ENCODE assay signal across 20 mouse cellular contexts in genomic region chrX:42202482-42202881, GRCm38 (mm10).
"Had no signal": no experiment of that assay in that cellular context is flagged by ENCODE, and none has a peak within 500 bp of the region (broad histone marks: within the 10 kb centered on the region; RNA-seq: fewer than 3 reads in every experiment).

No protein-coding gene starts in this region.

- ATAC-seq: liver, postnatal 0 days; midbrain, embryonic 15.5 days had no signal

- H3K4me1 ChIP-seq: midbrain, embryonic 12.5 days; midbrain, embryonic 15.5 days; neural tube, embryonic 13.5 days; stomach, embryonic 15.5 days had no signal

- H3K27me3 ChIP-seq: midbrain, embryonic 12.5 days; midbrain, embryonic 15.5 days; neural tube, embryonic 13.5 days; stomach, embryonic 15.5 days had no signal

- H3K36me3 ChIP-seq: midbrain, embryonic 12.5 days; midbrain, embryonic 15.5 days; neural tube, embryonic 13.5 days; stomach, embryonic 15.5 days had no signal

- H3K27ac ChIP-seq: left cerebral cortex, adult 2 months; liver, embryonic 14.5 days; midbrain, embryonic 12.5 days; midbrain, embryonic 15.5 days; neural tube, embryonic 13.5 days; stomach, embryonic 15.5 days had no signal

- H3K4me2 ChIP-seq: lung, embryonic 14.5 days; midbrain, embryonic 12.5 days; midbrain, embryonic 15.5 days; neural tube, embryonic 13.5 days; stomach, embryonic 15.5 days had no signal

- H3K9me3 ChIP-seq: midbrain, embryonic 12.5 days; midbrain, embryonic 15.5 days; neural tube, embryonic 13.5 days; stomach, embryonic 15.5 days had no signal

- H3K9ac ChIP-seq: liver, embryonic 14.5 days; liver, postnatal 0 days; lung, embryonic 14.5 days; midbrain, embryonic 12.5 days; midbrain, embryonic 15.5 days; neural tube, embryonic 13.5 days; stomach, embryonic 15.5 days had no signal

- DNase-seq: kidney, adult 18-20 months; kidney, adult 9 months; kidney, postnatal 14 days; kidney, postnatal 4 days; layer of hippocampus, postnatal 36 days; liver, postnatal 0 days; lung, embryonic 14.5 days; lung, postnatal 10 days; lung, postnatal 36 days; retina, postnatal 1 day; right cerebral cortex, postnatal 25 days; spleen, adult 18-20 months; thymus, adult 18-20 months; thymus, postnatal 36 days had no signal

- H3K4me3 ChIP-seq: left cerebral cortex, adult 2 months; midbrain, embryonic 12.5 days; midbrain, embryonic 15.5 days; neural tube, embryonic 13.5 days; stomach, embryonic 15.5 days had no signal
